Mouse (Mus musculus): ENCODE data around the gene Acot8.
"Not testable (repeated sequence)": the region's sequence is repeated elsewhere in the genome, so short reads cannot be mapped to it uniquely, and the experiment has no call there.

Gene Acot8

DNA sequence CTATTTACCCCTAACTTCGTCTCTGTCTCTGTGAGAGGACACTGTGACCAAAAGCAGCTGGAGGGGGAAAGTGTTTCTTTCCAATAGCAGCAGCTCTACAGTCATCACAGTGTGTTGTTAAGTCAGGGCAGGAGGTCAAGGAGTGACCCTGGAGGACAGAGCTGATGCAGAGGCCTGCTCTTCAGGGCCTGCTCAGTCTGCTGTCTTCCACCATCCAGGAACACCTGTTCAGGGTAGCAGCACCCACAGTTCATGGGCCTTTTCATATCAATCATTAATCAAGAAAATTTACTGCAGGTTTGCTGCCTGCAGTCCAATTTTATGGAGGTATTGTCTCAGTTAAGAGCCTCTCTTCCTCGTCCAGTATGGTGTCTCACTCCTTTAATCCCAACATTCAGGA, 8.9 kb upstream of the Acot8 start:
- no peak for DNase-seq (ENCODE audit: low spot score)

DNA sequence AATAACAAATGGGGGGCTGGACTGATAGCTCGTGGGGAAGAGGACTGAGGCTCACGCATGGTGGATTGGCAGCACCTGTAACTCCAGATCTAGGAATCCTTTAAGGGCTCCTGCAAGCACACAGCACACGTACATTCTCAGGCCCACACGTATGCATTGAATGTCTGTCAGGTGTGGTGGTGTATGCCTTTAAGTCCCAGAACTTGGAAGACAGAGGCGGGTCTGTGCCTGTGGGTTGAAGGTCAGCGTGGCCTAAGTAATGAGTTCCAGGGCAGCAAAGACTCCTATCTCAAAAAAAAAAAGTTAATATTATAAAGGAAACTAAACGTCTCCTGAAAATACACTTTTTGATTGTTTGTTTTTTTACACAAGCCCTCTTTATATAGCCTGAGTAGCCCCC, 1.9 kb upstream of the Acot8 start:
- DNase-seq (ENCODE audit: low spot score): no peak

DNA sequence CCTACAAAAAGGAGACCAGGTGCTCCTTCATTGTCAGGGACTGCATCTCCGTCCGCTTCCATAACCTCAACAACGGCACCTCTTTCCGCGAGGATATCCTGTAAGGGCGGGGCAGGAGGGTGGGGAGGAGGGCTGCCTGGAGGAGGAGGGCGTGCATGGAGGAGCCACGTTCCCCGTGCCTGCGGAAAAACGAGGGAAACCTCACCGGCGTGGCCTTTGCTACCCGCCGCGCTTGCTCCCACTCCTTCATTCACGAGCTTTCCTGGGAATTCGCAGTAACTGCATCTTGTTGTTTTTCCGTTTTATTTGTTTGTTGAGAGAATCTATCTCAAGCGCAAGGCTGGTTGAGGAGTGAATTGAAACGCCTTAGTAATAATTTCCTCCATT, 643 bp upstream of the Acot8 start:
- no peak for DNase-seq (ENCODE audit: low spot score)

DNA sequence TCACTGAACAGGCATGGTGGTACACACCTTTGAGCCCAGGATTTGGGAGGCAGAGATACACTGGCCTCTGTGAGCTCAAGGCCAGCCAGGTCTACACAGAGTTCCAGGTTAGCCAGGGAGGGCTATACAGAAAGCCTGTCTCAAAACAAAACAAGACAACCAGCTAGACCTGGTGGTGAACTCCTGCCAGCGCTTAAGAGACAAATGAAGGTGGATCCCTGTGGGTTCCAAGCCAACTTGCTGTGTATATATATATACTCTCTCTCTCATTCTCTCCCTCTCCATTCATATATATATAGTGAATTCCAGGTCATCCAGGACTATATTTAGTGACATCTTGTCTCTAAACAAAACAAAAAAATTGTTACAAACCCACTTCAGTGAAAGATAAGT, 765 bp downstream of the Acot8 start:
- no peak for DNase-seq (ENCODE audit: low spot score)

DNA sequence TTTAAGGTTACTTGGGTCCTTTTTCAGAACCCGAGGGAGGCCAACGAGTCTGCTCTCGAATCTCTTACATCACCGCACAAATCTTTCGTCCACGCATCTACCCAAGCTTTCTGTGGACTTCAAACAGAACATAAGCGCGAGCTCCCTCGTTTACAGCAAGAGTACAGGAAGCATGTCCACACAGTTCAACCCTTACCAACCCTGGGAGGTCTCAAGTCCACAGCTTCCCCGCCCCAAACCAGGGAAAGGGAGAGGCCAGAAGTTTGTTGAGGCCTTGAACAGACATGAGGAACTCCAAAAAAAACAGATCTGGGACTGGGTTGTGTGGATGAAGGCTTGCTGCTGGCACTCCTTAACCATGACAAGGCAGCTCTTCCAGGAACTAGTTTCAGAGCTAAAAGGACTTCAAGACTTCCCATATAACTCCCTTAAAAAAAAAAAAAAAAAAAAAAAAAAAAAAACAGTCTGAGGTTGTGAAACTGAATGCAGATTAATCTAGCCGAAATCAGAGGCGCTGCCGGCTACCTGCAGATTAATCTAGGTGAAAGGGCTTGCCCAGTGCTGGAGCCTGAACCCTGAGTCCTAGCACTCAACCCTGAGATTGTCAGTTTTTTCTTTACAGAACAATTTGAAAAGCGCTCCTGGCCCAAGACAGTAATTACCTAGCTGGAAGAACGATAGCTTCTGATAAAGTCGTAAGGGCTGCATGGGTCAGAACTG, 1.3 kb downstream of the Acot8 start:
- DNase-seq (ENCODE audit: low spot score): no peak

DNA sequence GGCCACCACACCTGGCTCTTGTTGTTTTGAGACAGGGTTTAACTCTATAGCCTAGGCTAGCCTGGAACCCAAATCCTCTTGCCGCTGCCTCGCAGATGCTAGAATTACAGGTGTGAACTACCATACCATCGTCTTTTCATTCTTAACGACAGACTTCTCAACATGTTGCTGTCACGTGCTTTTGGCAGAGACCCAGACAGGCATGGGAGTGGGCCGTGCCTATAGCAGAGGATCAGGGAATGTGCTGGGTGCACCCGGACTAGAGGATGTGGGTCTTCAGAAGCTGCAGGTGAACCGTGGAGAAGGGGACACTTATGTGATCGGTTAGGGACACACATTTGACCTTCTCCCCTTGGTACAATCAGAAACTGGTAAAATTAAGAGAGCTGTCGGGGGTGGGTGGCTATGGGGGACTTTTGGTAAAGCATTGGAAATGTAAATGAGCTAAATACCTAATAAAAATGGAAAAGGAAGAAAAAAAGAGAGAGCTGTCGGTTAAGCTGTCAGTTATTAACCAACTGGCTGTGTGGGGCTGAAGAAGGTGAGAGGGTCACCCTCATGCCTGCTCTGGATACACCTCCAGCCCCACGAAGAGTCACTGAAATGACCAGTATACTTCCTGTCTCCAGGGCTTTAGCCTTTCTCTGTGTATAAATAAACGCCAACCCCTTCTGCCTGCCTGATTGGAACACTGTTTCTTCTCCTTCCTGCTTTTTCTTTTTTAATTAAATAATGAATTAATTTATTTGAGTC, 4.3 kb downstream of the Acot8 start:
- DNase-seq (ENCODE audit: low spot score): no peak

DNA sequence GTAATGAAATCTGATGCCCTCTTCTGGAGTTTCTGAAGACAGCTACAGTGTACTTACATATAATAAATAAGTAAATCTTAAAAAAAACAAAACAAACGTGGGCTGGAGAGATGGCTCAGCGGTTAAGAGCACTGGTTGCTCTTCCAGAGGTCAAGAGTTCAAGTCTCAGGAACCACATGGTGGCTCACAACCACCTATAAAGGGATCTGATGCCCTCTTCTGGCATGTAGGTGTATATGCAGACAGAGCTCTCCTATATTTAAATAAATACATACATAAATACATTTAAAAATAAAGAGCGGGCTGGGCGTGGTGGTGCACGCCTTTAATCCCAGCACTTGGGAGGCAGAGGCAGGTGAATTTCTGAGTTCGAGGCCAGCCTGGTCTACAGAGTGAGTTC, 6.1 kb downstream of the Acot8 start:
- DNase-seq (ENCODE audit: low spot score): not testable (repeated sequence)

DNA sequence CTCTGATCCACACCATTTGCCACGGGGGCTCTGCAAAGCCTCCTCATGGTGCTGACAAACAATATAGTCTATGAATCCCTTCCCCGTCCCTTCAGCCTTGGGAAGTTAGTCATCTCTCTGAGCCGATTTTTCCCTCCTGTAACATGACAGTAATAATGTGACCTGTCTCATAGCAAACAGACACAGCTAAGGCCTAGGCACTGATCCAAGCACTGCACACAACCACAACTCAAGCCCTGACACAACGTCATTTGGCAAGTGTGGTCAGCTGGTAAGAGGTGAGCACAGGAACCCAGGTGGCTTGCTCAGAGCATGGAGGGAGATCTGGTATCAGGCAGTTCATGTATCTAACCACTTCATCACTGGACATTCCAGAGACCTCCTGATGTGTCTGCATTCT, 8.8 kb downstream of the Acot8 start:
- no peak for DNase-seq (ENCODE audit: low spot score)

DNA sequence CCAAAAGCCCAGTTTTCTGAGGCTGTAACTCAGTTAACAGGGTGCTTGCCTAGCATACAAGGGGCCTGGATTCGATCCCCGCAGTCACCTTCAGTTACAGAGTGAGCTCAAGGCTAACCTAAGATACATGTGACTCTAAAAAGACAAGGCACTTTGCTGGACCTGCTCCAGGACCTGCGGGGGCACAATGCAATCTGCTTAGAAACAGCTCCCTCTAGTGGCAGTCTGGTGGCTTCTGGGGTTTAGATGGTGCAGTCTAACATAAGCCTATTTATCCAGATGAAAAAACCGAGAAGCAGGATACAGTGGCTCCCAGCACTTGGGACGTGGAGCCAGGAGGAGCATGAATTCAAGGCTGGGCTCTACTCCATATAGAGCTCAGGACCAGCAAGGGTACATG, 10.4 kb downstream of the Acot8 start:
- DNase-seq (ENCODE audit: low spot score): peak; percentile 83

DNA sequence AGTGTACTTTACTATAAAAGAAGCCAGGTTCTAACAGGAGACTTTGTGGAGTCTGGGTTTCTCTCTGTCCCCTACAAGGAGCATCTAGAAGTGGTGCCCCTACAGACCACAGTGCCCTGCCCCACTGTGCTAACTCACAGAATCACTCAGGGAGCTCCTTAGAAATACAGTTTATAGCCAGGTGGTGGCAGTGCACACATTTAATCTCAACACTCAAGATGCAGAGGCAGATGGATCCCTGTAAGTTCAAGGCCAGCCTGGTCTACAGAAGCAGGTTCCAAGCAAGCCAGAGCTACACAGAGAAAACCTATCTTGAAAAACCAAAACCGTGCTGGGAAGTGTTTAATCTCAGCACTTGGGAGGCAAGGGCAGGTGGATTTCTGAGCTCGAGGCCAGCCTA, 10.9 kb downstream of the Acot8 start:
- DNase-seq (ENCODE audit: low spot score): no peak

DNA sequence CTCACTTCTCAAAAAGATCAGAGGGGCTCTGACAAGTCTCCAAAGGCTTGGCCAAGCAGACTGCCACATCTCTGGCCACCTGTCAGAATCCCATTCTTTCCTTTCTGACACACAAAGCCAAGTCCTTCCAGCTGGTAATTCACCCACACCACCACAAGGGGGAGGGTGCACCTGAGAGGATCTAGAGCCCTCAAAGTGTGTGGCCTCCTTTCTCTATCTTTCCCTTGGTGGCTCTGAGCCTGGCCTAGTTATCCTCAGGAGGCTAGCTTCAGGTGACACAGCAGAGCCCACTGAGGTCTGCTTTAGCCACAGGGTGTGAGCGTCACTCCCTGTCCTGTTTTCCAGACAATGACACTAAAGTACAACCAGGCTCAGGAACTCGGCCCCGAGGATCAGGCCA, 11.4 kb downstream of the Acot8 start:
- DNase-seq (ENCODE audit: low spot score): peak; percentile 57

DNA sequence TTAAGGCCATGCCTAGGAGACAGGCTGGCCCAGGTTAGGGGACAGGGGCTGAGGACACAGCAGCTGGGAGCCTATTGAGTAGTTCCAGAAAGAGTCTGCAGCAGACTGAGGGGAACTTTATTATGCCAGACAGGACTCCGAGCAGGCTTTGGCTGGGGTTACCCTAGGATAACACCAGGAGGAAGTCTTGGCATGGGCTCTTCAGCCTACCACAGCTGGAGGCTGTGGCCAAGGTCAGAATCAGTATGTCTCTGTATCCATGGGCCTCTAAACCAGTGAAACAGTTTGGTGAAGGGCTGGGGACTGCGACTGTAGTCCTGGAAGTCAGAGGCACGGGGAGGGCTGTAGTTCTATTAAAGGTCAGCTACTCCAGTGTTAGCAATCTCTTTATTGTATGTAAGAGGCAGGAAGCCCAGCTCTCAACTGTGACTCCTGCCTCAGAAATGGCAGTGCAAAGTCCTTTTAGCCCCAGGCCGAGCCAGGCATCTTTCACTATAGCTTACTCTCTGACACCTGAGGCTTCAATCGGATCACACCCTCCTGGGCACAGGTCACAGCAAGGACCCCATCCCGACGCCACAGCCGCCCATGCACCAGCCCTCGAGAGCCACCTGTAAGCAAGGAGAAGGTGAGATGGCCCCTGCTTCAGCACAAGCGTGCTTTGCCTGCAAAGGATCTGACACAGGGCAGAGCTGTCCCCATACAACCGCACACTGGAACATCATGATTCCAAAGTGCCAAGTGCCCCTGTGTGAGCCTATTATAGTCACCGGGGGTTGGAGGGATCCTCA, 12.1 kb downstream of the Acot8 start:
- no peak for DNase-seq (ENCODE audit: low spot score)

DNA sequence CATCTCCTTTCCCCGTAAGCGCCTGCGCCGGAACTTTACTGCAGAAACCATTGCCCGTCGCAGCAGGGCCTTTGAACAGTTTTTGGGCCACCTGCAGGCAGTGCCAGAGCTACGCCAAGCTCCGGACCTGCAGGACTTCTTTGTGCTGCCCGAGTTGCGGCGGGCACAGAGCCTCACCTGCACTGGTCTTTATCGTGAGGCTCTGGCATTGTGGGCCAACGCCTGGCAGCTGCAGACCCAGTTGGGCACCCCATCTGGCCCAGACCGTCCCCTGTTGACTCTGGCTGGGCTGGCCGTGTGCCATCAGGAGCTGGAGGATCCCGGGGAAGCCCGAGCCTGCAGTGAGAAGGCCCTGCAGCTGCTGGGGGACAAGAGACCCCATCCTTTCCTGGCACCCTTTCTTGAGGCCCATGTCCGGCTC, 12.8 kb downstream of the Acot8 start:
- DNase-seq (ENCODE audit: low spot score): no peak

DNA sequence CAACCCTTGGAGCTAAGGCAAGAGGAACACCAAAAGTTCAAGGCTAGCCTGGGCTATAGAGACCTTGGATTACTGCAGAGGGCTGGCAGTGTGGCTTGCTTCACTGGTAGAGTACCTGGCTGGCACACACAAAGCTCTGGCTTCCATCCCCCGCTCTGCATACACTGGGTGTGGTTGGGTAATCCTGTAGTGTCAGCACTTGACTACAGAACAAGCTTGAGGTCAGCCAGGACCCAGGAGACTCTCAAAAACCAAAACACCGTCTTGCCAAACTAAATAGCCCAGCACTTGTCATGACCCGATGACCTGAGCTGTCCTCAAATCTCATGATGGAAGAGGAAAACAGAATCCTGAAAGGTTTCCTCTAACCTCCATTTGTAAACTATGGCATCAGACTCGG, 14.2 kb downstream of the Acot8 start:
- no peak for DNase-seq (ENCODE audit: low spot score)

DNA sequence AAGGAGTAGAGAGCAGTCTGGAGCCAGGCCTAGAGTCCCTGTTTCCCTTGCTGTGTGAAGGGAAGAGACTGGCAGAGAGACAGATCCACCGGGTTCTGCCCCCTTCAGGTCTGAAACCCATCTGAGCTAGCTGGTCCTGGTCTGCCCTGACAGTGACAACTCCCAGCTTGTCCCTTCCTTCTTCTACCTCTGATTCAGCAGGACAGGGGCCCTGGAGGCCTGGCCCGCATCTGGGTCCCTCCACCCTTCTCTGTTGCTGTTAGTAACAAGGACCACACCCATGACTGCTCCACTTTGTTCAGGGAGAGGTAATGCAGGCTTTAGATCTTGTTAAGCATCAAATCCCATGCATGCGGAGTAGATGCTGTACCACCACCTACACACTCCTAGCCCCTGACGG, 16.3 kb downstream of the Acot8 start:
- DNase-seq (ENCODE audit: low spot score): no peak

DNA sequence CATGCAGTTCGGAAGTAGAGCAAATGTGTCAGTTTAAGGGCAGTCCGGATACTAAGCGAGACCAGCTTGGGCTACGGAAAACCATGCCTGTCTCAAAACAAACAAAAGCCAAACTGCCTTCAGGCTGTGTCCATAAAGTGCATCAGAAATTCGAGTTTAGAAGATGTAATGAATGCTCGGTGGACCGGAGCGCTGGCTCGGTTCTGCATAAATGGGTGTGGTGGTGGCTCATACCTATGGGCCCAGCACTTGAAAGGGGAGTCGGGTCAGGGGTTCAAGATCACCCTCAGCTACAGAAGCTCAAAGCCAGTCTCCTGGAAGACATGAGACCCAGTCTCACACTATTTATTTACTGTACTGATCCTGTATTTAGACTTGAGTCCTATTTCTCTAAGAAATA, 16.9 kb downstream of the Acot8 start:
- no peak for DNase-seq (ENCODE audit: low spot score)

DNA sequence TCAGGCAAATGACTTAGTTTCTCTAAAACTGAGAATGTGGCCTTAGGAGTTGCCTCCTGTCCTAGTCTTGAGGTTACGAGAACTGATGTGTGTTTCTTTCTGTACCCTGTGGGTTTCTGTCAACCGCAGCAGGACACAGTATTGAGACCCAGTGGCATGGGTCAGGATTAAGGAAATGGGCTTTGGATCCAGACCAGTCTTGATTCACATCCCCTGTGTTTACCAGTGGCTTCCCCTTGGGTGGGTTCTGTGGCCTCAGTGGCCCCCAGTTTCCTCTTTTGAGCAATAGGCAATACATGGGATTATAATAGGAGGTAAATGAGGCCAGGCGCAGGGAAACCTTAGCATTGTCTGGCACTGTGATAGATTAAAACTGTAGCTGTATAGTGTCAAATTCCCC, 17.6 kb downstream of the Acot8 start:
- no peak for DNase-seq (ENCODE audit: low spot score)

DNA sequence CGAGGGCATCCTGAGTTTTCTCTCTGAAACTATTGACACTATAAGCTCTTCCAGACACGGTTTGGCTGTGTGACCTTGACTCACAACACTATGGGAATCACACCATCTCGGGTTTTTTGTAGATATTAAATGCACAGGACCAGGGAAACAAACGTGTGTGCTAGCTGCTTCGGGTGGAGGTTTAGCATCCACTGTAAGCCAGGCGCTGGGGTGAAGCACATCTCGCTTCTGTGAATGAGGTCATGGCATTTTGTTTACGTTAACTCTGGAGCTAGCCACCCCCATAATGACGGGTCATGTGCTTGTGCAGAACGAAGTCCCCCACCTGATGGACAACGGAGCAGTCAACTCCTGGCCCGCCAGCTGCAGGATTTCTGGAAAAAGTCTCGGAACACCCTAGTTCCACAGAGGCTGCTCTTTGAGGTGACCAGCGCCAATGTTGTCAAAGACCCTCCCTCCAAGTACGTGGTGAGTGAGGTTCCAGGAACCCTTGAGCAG, 18.2 kb downstream of the Acot8 start:
- DNase-seq (ENCODE audit: low spot score): no peak

DNA sequence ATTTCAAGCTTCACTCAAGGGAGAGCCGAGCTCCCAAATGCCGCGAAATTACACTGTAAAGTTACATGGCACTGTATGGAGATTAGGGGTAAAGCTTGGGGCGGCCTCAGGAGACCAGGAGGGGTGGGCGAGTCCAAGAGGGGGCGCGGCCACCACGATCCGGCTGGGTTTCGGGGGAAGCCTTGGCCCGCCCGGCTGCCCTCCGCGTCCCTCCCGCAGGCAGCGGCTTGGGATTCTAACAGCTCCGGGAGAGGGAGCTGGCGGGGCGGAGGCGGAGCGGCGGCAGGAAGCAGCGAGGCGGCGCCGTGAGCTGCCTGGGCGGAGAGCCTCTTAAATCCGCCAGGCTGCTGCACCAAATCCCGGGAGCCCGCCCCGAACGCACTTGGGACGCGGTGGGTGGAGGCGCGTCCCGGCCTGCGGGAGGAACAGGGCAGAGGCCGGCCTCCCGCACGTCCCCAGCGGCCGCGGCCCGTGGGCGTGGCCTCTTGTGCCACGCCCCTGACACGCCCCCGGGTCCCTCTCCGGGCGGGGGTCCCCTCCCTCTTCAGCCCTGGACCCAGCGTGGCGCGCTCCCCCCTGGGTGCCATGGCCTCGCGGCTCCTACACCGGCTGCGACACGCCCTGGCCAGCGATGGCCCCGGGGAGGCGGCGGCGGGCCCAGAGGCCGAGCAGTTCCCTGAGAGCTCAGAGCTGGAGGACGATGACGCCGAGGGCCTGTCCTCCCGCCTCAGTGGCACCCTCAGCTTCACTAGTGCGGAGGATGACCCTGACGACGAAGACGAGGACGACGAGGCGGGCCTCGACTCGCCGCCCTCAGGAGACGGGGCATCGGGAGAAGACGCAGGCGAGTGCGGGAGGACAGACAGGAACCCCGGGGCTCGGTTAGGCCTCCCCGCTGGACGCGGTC, 18.9 kb downstream of the Acot8 start, which contains the start of gene Snx21:
Gene Snx21 (plus strand): TSS at position 343 of the 907 bp plus-strand sequence.
- DNase-seq (ENCODE audit: low spot score): peak; percentile 92

DNA sequence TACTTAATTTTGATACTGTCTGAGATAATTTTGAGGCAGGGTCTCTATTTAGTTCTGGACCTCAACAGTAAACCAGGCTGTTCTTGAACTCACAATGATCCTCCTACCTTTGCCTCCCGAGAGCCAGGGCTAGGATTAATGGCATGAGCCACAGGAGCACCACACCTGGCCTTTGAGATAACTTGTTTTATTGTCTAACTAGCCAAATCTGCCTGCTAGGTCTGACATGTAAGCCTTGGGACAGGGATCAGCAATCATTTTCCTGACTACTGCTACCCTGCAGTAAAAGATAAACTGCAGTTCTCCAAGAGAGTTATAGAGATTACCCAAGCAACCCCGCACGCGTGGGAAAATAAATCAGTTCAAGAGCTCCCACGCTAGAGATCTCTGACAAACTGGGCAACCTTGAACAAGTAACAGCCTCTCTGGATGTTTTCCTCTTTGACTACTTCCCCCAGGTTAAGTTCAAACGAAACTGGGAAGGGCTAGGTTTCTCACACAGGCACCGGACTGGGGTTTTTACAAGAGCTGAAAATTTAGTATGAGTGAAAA, 19.7 kb downstream of the Acot8 start:
- no peak for DNase-seq (ENCODE audit: low spot score)

DNA sequence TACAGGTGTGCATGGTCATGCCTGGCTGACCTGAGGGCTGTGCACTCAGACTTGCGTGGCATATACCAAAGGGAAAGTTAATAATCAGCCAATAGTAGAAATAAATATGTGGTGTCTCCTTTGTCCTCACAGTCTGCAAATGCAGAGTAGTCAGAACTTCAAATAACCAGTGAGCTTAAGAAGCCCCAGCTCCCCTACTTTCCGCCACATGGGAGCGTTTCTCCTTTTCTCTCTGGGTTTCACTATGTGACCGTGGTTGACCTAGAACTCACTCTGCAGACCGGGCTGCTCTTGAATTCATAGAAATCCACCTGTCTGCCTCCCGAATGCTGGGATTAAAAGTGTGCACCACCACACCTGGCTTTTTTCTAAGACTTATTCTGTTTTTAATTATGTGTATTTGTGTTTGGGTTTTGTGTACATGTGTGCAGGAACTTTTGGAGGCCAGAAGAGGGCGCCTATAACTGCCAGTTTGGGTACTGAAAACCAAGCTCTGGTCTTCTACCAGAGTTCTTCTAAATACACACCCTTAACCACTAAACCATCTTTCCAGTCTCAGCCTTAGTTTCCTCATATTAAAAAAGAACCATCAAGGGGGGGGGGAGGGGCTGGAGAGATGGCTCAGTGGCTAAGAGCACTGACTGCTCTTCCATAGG, 20.6 kb downstream of the Acot8 start:
- no peak for DNase-seq (ENCODE audit: low spot score)

Measured in urinary bladder, postnatal 14 days (tissue).